Mouse (Mus musculus) heart, embryonic 16.5 days (tissue): ENCODE results near the gene Hoxa9. TPM values are rescaled to one million over a fixed set of nuclear protein-coding genes. Genes with fewer than 3 reads are reported as not detected.

ENCODE experiments used
- ATAC-seq: fragments of 200-750 bp; cut with Nextera tagmentation; replicated peaks from 2 replicates; pipeline ENCODE4 v1.8.0; 2017; ENCODE audit warnings: moderate number of reproducible peaks; ENCODE audit not compliant: insufficient read depth, low FRiP score; ENCODE audit errors: extremely low read depth
- H3K27ac ChIP-seq: fragments of 300-500 bp; sonication (generic); 2 replicates; pipeline ENCODE4 v1.5.1; 2014; ENCODE audit warnings: mild to moderate bottlenecking, low read length, control low read depth, moderate library complexity
- H3K27me3 ChIP-seq: fragments of 300-500 bp; sonication (generic); 2 replicates; pipeline ENCODE4 v1.6.1; 2014; ENCODE audit warnings: low read length, mixed read lengths; ENCODE audit not compliant: control insufficient read depth, insufficient read depth
- H3K36me3 ChIP-seq: fragments of 300-500 bp; sonication (generic); 2 replicates; pipeline ENCODE4 v1.6.1; 2014; ENCODE audit not compliant: control insufficient read depth, insufficient read depth
- H3K4me1 ChIP-seq: fragments of 300-500 bp; sonication (generic); 2 replicates; pipeline ENCODE4 v1.6.1; 2014; ENCODE audit warnings: low read length, mixed read lengths; ENCODE audit not compliant: control insufficient read depth, insufficient read depth
- H3K4me2 ChIP-seq: fragments of 300-500 bp; sonication (generic); 2 replicates; pipeline ENCODE4 v1.6.1; 2014; ENCODE audit warnings: low read depth, mild to moderate bottlenecking, control low read depth, low read length
- H3K4me3 ChIP-seq: fragments of 300-500 bp; sonication (generic); 2 replicates; pipeline ENCODE4 v1.5.1; 2014; ENCODE audit warnings: mild to moderate bottlenecking, control low read depth, low read length
- H3K9ac ChIP-seq: fragments of 300-500 bp; sonication (generic); 2 replicates; pipeline ENCODE4 v1.6.1; 2014; ENCODE audit warnings: low read length, control low read depth
- H3K9me3 ChIP-seq: fragments of 300-500 bp; sonication (generic); replicated peaks from 2 replicates; pipeline ENCODE4 v1.6.1; 2016; ENCODE audit warnings: low read length; ENCODE audit not compliant: control insufficient read depth
- WGBS: fragments of 180-500 bp; shearing (Covaris S2); extraction: QIAGEN DNeasy Blood & Tissue Kit; methylation state at CpG from one replicate; pipeline ENCODE4 v1.1.7; 2014; 5-methylcytosine and 5-hydroxymethylcytosine counted together
- polyA plus RNA-seq: library from polyadenylated mRNA; unstranded; fragments of >200 nt; fragmentation: Nextera tagmentation; extraction: Ambion mirVana; gene quantifications from 2 replicates; pipeline ENCODE4 v1.2.1, GENCODE M21; 2015

Gene Hoxa9
- polyA plus RNA-seq, 1 experiment from 2014 or later, result 0.17 TPM

GRCm38 (mm10) chr6:52262463-52263320, 31.8 kb upstream of the Hoxa9 start:
- peaks cover 10% of the 10 kb centered on the region for H3K4me1 ChIP-seq
- no peak overlapping the region for H3K27ac ChIP-seq
- H3K4me2 ChIP-seq, result no peak overlapping the region
- peaks cover 77% of the 10 kb centered on the region for H3K27me3 ChIP-seq
- WGBS, result 2% methylated on average over 24 of the region's 24 CpGs
- H3K9me3 ChIP-seq, result no peaks in the 10 kb centered on the region
- no peak overlapping the region for H3K9ac ChIP-seq
- no peak overlapping the region for H3K4me3 ChIP-seq
- ATAC-seq, result no peak
- H3K36me3 ChIP-seq, result no peaks in the 10 kb centered on the region

GRCm38 (mm10) chr6:52261751-52262462, 31.0 kb upstream of the Hoxa9 start:
- no peaks in the 10 kb centered on the region for H3K9me3 ChIP-seq
- peaks cover 10% of the 10 kb centered on the region for H3K4me1 ChIP-seq
- peaks cover 78% of the 10 kb centered on the region for H3K27me3 ChIP-seq
- no peak overlapping the region for H3K9ac ChIP-seq
- WGBS, result 5% methylated on average over 9 of the region's 9 CpGs
- no peak overlapping the region for H3K27ac ChIP-seq
- no peak for ATAC-seq
- no peak overlapping the region for H3K4me2 ChIP-seq
- no peak overlapping the region for H3K4me3 ChIP-seq
- no peaks in the 10 kb centered on the region for H3K36me3 ChIP-seq

- H3K4me2 ChIP-seq, result peak within 1 kb of the TSS; percentile 74
- H3K4me1 ChIP-seq, result peaks cover 10% of the 10 kb centered on the region
- ATAC-seq, result peak; percentile 63; the same call in 1 of the 2 replicates
- H3K27ac ChIP-seq, result no peak within 1 kb of the TSS
- peaks cover 76% of the 10 kb centered on the region for H3K27me3 ChIP-seq
- 1% methylated on average over 40 of the region's 72 CpGs for WGBS
- peak within 1 kb of the TSS; percentile 55 for H3K4me3 ChIP-seq
- no peaks in the 10 kb centered on the region for H3K36me3 ChIP-seq
- no peaks in the 10 kb centered on the region for H3K9me3 ChIP-seq
- no peak within 1 kb of the TSS for H3K9ac ChIP-seq
These were observed 30.0 kb upstream of the Hoxa9 start, which contains the start of gene Hoxa13 for GRCm38 (mm10) chr6:52260654-52261575. Gene Hoxa13, minus strand, starts transcription at chr6:52260880.

GRCm38 (mm10) chr6:52259811-52260261, 28.9 kb upstream of the Hoxa9 start:
- no peak overlapping the region for H3K9ac ChIP-seq
- no peak for ATAC-seq
- under 1% methylated on average over 38 of the region's 39 CpGs for WGBS

GRCm38 (mm10) chr6:52259081-52259790, 28.3 kb upstream of the Hoxa9 start:
- Histone ChIP-seq H3K4me2 (no peak overlapping the region), H3K9ac (no peak overlapping the region), H3K4me1 (peaks cover 10% of the 10 kb centered on the region), H3K36me3 (no peaks in the 10 kb centered on the region), H3K27me3 (peaks cover 71% of the 10 kb centered on the region), H3K4me3 (no peak overlapping the region), H3K27ac (no peak overlapping the region), H3K9me3 (no peaks in the 10 kb centered on the region)
- ATAC-seq, result no peak
- 2% methylated on average over 23 of the region's 25 CpGs for WGBS

More at GRCm38 (mm10) chr6:52259811-52260261, 28.9 kb upstream of the Hoxa9 start:
- H3K36me3 ChIP-seq, result no peaks in the 10 kb centered on the region
- no peak overlapping the region for H3K27ac ChIP-seq
- H3K9me3 ChIP-seq, result no peaks in the 10 kb centered on the region
- H3K4me2 ChIP-seq, result peak overlapping the region; percentile 74
- H3K27me3 ChIP-seq, result peaks cover 76% of the 10 kb centered on the region
- H3K4me3 ChIP-seq, result peak overlapping the region; percentile 55
- H3K4me1 ChIP-seq, result peaks cover 10% of the 10 kb centered on the region

GRCm38 (mm10) chr6:52256956-52257355, 26.1 kb upstream of the Hoxa9 start:
- Histone ChIP-seq H3K4me2 (no peak overlapping the region), H3K36me3 (no peaks in the 10 kb centered on the region), H3K27me3 (peaks cover 69% of the 10 kb centered on the region), H3K4me3 (no peak overlapping the region), H3K27ac (no peak overlapping the region), H3K9me3 (no peaks in the 10 kb centered on the region), H3K9ac (no peak overlapping the region), H3K4me1 (peaks cover 10% of the 10 kb centered on the region)
- under 1% methylated on average over 6 of the region's 6 CpGs for WGBS
- no peak for ATAC-seq

- ATAC-seq, result no peak
- Histone ChIP-seq H3K9ac (no peak overlapping the region), H3K4me3 (no peak overlapping the region), H3K9me3 (no peaks in the 10 kb centered on the region), H3K27me3 (peaks cover 80% of the 10 kb centered on the region), H3K36me3 (no peaks in the 10 kb centered on the region), H3K4me1 (no peaks in the 10 kb centered on the region), H3K4me2 (no peak overlapping the region), H3K27ac (no peak overlapping the region)
- 2% methylated on average over 59 of the region's 59 CpGs for WGBS
These were observed 22.9 kb upstream of the Hoxa9 start for GRCm38 (mm10) chr6:52253511-52254500.
